Mouse (Mus musculus): ENCODE results near the gene Med22. TPM values are rescaled to one million over a fixed set of nuclear protein-coding genes. Genes with fewer than 3 reads are reported as not detected.

Gene Med22
- polyA plus RNA-seq, 1 experiment from 2014 or later, result 32.6 TPM

DNA sequence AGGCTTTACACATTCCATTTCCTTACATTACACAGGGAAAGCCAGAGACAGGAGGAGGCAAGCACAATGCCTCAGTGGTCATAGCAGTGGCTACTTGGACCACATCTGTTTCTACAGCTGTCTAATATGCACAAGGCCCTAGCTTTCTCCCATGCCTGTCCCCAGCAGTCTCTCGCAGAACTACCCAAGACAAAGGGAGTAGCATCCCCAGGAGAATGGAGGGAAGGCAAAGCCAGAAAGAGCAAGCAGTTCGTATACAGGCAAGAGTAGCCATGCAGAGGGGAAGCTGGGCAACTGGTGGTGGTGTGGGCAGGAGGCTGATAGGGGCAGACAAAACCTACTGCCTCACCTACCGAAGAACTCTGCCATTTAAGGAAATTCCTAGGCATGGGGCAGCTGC is 4.0 kb downstream of the Med22 start:
- Histone ChIP-seq H3K27me3 (replicated peaks; ENCODE audit: insufficient read depth, low read length) (no peaks in the 10 kb centered on the region), H3K9me3 (ENCODE audit: low read length) (no peaks in the 10 kb centered on the region), H3K9ac (replicated peaks; ENCODE audit: low read depth) (no peak overlapping the region), H3K36me3 (ENCODE audit: insufficient read depth, low read length) (0 out of 2 replicates have a peak, but pooled peaks cover 4% of the 10 kb centered on the region), H3K27ac (ENCODE audit: low read length) (no peak overlapping the region), H3K4me3 (ENCODE audit: low read depth, low read length) (no peak overlapping the region), H3K4me2 (replicated peaks; ENCODE audit: low read depth, low read length) (no peak overlapping the region), H3K4me1 (ENCODE audit: insufficient read depth, low read depth, low read length) (peaks cover 26% of the 10 kb centered on the region; the same call in 1 of the 2 replicates)
- DNase-seq (ENCODE audit: low spot score) (no peak), ATAC-seq (no peak)
- TF ChIP-seq EP300 (IDR thresholded peaks at IDR 0.05) (no peak), CTCF (IDR thresholded peaks at IDR 0.05) (no peak)
- 92% methylated on average over 3 of the region's 3 CpGs for WGBS

DNA sequence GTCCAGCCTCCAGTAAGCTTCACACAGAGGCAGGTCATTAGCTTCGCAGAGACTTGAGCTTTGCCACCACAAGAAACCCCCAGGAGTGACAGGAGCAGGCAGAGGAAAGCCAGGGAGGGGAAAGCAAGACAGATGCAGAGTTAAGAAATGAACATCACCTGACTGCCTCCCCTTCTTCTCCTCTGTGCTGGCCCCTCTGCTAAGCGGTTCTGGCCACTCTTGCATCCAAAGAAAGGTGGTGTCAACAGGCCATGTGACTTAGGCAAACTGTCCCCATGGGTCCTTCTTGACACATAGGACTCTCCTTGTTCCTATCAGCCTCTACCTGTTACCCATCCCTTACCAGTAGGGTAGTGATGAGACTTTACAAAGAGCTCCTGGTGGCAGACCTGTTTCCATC is 4.5 kb downstream of the Med22 start:
- 90% methylated on average over 2 of the region's 2 CpGs for WGBS
- no peaks in the 10 kb centered on the region for H3K27me3 ChIP-seq (replicated peaks; ENCODE audit: insufficient read depth, low read length)
- TF ChIP-seq EP300 (IDR thresholded peaks at IDR 0.05), result no peak
- no peak for TF ChIP-seq CTCF (IDR thresholded peaks at IDR 0.05)

DNA sequence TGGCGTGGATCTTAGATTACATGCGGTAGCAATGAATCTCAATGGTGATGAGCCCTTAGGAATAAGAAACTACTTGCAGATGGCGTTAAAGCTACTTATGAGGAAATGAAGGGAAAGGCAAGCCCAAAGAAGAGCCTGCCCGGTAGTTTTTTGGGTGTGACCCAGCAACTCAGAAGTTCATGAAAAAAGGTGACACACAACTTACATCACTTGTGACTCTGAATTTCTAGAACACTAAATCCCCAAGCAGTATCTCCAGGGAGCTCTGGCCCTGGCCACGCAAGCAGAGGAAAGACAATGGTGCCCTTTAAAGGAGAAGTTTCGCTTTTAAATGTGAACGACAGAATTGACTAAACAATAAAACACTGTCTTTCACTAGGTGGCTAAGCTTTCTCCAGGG is 7.2 kb downstream of the Med22 start:
- 11% methylated on average over 7 of the region's 7 CpGs for WGBS
- Histone ChIP-seq H3K4me2 (replicated peaks; ENCODE audit: low read depth, low read length) (peak overlapping the region; percentile 88), H3K4me1 (ENCODE audit: insufficient read depth, low read depth, low read length) (peaks cover 11% of the 10 kb centered on the region; the same call in 1 of the 2 replicates), H3K27ac (ENCODE audit: low read length) (peak overlapping the region; percentile 89), H3K9ac (replicated peaks; ENCODE audit: low read depth) (peak overlapping the region; percentile 63), H3K4me3 (ENCODE audit: low read depth, low read length) (peak overlapping the region; percentile 68), H3K27me3 (replicated peaks; ENCODE audit: insufficient read depth, low read length) (no peaks in the 10 kb centered on the region), H3K36me3 (ENCODE audit: insufficient read depth, low read length) (peaks cover 4% of the 10 kb centered on the region; the same call in 1 of the 2 replicates), H3K9me3 (ENCODE audit: low read length) (no peaks in the 10 kb centered on the region)
- DNase-seq (ENCODE audit: low spot score) (no peak), ATAC-seq (no peak)
- TF ChIP-seq EP300 (IDR thresholded peaks at IDR 0.05), result no peak
- no peak for TF ChIP-seq CTCF (IDR thresholded peaks at IDR 0.05)

More for the DNA sequence above, 4.5 kb downstream of the Med22 start:
- Histone ChIP-seq H3K9me3 (ENCODE audit: low read length) (no peaks in the 10 kb centered on the region), H3K4me1 (ENCODE audit: insufficient read depth, low read depth, low read length) (peaks cover 26% of the 10 kb centered on the region; the same call in 1 of the 2 replicates), H3K4me3 (ENCODE audit: low read depth, low read length) (no peak overlapping the region), H3K9ac (replicated peaks; ENCODE audit: low read depth) (no peak overlapping the region), H3K36me3 (ENCODE audit: insufficient read depth, low read length) (0 out of 2 replicates have a peak, but pooled peaks cover 4% of the 10 kb centered on the region), H3K4me2 (replicated peaks; ENCODE audit: low read depth, low read length) (no peak overlapping the region), H3K27ac (ENCODE audit: low read length) (no peak overlapping the region)
- no peak for DNase-seq (ENCODE audit: low spot score)
- ATAC-seq, result no peak

DNA sequence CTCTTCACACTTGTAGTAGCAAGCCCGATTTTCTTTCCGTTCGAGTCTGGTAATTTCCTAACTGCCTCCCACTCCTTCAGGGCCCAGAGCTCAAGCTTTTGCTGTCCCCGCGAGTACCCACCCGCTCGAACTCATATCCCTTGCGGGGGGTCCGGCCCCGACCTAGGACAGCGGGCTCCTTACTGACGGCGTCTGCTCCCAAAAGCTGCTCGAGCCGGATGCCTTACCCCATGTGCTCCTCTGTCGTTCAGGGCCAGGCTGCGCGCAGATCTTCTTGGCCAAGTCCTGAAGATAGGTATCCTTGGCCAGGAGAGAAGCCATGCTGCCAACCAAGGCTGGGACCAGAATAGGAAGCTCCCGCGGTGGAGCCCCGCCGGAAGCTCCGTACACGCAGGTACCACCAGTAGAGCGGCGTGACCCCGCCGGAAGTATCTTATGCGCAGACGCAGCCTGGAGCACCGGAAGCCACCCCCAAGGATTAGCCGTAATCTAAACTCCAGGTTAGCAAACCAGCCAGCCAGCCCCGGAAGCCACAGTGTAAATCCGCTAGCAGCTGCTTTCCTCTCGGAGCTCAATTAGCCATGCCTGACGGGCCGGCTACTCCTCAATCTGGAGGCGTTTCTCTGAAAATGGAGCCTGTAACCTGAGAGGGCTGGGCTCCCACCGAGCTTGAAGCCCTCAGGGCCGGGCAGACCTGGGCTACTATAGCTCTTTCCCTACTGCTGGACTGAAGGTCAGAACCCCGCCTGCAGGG is 7.8 kb downstream of the Med22 start, which contains the start of gene Surf6:
Surf6 (minus strand) TSS at position 413 of the 754 bp plus-strand sequence.
- no peaks in the 10 kb centered on the region for H3K27me3 ChIP-seq (replicated peaks; ENCODE audit: insufficient read depth, low read length)
- peaks cover 7% of the 10 kb centered on the region; the same call in 1 of the 2 replicates for H3K36me3 ChIP-seq (ENCODE audit: insufficient read depth, low read length)
- peak; percentile 97 for ATAC-seq
- TF ChIP-seq EP300 (IDR thresholded peaks at IDR 0.05) (no peak; the same call in 1 of the 2 replicates), CTCF (IDR thresholded peaks at IDR 0.05) (no peak)
- H3K9ac ChIP-seq (replicated peaks; ENCODE audit: low read depth), result peak within 1 kb of the TSS; percentile 63
- H3K4me1 ChIP-seq (ENCODE audit: insufficient read depth, low read depth, low read length), result peaks cover 10% of the 10 kb centered on the region; the same call in 1 of the 2 replicates
- no peaks in the 10 kb centered on the region for H3K9me3 ChIP-seq (ENCODE audit: low read length)
- peak within 1 kb of the TSS; percentile 88 for H3K4me2 ChIP-seq (replicated peaks; ENCODE audit: low read depth, low read length)
- H3K27ac ChIP-seq (ENCODE audit: low read length), result peak within 1 kb of the TSS; percentile 89
- under 1% methylated on average over 41 of the region's 41 CpGs for WGBS
- H3K4me3 ChIP-seq (ENCODE audit: low read depth, low read length), result peak within 1 kb of the TSS; percentile 68
- DNase-seq (ENCODE audit: low spot score), result peak; percentile 98

DNA sequence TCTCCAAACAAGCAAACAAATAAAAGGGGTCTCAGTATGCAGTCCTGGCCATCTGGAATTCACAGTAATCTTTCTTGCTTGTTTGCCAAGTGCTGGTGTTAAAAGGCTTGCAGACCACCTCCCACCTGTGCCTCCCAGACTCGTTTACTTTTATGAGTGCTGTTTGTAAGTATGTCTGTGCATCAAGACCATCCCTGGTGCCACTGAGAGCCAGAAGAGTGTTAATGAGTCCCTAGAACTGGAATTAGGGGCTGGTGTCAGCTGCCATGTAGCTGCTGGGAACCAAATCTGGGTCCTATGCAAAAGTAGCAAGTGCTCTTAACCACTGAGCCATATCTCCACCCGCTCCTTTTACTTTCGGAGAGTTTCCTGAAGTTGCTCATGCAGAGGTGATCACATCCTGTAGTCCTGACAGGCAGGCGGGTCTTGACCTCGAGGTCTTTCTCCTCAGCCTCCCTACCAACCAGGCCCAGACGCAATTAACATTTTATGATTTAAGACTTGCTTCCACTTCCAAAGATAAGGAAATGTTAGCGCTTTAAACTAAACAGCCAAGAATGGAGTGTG is 8.6 kb downstream of the Med22 start:
- DNase-seq (ENCODE audit: low spot score), result no peak
- WGBS, result 6% methylated on average over 7 of the region's 7 CpGs
- peaks cover 7% of the 10 kb centered on the region; the same call in 1 of the 2 replicates for H3K36me3 ChIP-seq (ENCODE audit: insufficient read depth, low read length)

DNA sequence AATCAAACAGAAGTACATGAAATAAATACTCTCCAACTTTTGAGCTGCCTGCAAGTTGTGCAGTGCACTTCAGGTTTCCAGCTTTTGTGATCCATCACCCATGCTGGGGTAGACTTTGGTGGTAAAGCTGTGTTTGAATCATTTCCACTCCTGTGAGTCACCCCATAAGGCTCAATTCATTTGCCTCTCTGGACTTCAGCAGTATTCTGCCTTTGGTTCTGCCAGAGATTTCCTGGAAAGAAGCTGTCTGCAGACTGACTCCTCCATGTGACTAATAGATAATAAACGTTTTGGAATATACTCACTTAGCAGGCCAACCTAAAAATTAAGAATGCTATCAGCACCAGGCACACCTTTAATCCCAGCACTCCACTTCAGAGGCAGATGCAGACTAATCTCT is 9.7 kb downstream of the Med22 start:
- H3K9ac ChIP-seq (replicated peaks; ENCODE audit: low read depth), result no peak overlapping the region
- no peak overlapping the region for H3K27ac ChIP-seq (ENCODE audit: low read length)
- peaks cover 11% of the 10 kb centered on the region; the same call in 1 of the 2 replicates for H3K36me3 ChIP-seq (ENCODE audit: insufficient read depth, low read length)
- no peak overlapping the region for H3K4me2 ChIP-seq (replicated peaks; ENCODE audit: low read depth, low read length)
- no peak overlapping the region for H3K4me3 ChIP-seq (ENCODE audit: low read depth, low read length)
- TF ChIP-seq CTCF (IDR thresholded peaks at IDR 0.05) (no peak), EP300 (IDR thresholded peaks at IDR 0.05) (no peak)
- no peaks in the 10 kb centered on the region for H3K27me3 ChIP-seq (replicated peaks; ENCODE audit: insufficient read depth, low read length)
- ATAC-seq (no peak), DNase-seq (ENCODE audit: low spot score) (no peak)
- no peaks in the 10 kb centered on the region for H3K9me3 ChIP-seq (ENCODE audit: low read length)
- H3K4me1 ChIP-seq (ENCODE audit: insufficient read depth, low read depth, low read length), result peaks cover 6% of the 10 kb centered on the region; the same call in 1 of the 2 replicates
- WGBS, result 56% methylated on average over 1 of the region's 1 CpGs

More for the DNA sequence above, 8.6 kb downstream of the Med22 start:
- Histone ChIP-seq H3K27ac (ENCODE audit: low read length) (peak overlapping the region; percentile 89), H3K9ac (replicated peaks; ENCODE audit: low read depth) (peak overlapping the region; percentile 63), H3K9me3 (ENCODE audit: low read length) (no peaks in the 10 kb centered on the region), H3K4me2 (replicated peaks; ENCODE audit: low read depth, low read length) (peak overlapping the region; percentile 88), H3K4me1 (ENCODE audit: insufficient read depth, low read depth, low read length) (peaks cover 6% of the 10 kb centered on the region; the same call in 1 of the 2 replicates), H3K4me3 (ENCODE audit: low read depth, low read length) (peak overlapping the region; percentile 68), H3K27me3 (replicated peaks; ENCODE audit: insufficient read depth, low read length) (no peaks in the 10 kb centered on the region)
- ATAC-seq, result no peak
- TF ChIP-seq EP300 (IDR thresholded peaks at IDR 0.05) (no peak), CTCF (IDR thresholded peaks at IDR 0.05) (no peak)

Measured in lung, postnatal 0 days (tissue).